Mouse (Mus musculus): ENCODE measurements around the gene Lbp. TPM values are rescaled to one million over a fixed set of nuclear protein-coding genes. Genes with fewer than 3 reads are reported as not detected.

Gene Lbp
- polyA plus RNA-seq, 1 experiment from 2014 or later, result 1.5 TPM

Other genes with a start within 250 kb of the Lbp start
- gene Tgm2, start 160.1 kb upstream of the Lbp start, polyA plus RNA-seq (2016; fragmentation: Nextera tagmentation; extraction: Ambion mirVana), result 4.3 and 4.6 TPM in 2 replicates
- 3.3 and 3.4 TPM in 2 replicates for gene D630003M21Rik, start 77.3 kb upstream of the Lbp start, polyA plus RNA-seq (2016; fragmentation: Nextera tagmentation; extraction: Ambion mirVana)
- gene Bpi, start 48.4 kb upstream of the Lbp start, polyA plus RNA-seq (2016; fragmentation: Nextera tagmentation; extraction: Ambion mirVana), result not detected in 2 replicates
- 34.1 and 39.7 TPM in 2 replicates for gene Snhg11, start 69.1 kb downstream of the Lbp start, polyA plus RNA-seq (2016; fragmentation: Nextera tagmentation; extraction: Ambion mirVana)
- gene Ralgapb, start 103.4 kb downstream of the Lbp start, polyA plus RNA-seq (2016; fragmentation: Nextera tagmentation; extraction: Ambion mirVana), result 24.3 and 26.0 TPM in 2 replicates
- gene Adig, start 196.1 kb downstream of the Lbp start, polyA plus RNA-seq (2016; fragmentation: Nextera tagmentation; extraction: Ambion mirVana), result not detected in 2 replicates
- gene Arhgap40, start 206.3 kb downstream of the Lbp start, polyA plus RNA-seq (2016; fragmentation: Nextera tagmentation; extraction: Ambion mirVana), result 0.36 and 0.81 TPM in 2 replicates

Measured in forebrain, embryonic 12.5 days (tissue).